Mouse (Mus musculus) hindbrain, embryonic 15.5 days (tissue): Measurements from ENCODE around the gene Rgl1. TPM values are rescaled to one million over a fixed set of nuclear protein-coding genes. Genes with fewer than 3 reads are reported as not detected.

ENCODE experiments used
- ATAC-seq: fragments of 200-750 bp; cut with Nextera tagmentation; 2 replicates; pipeline ENCODE4 v1.8.0; 2017; ENCODE audit warnings: low read depth, moderate number of reproducible peaks, moderate TSS enrichment; ENCODE audit not compliant: low FRiP score
- H3K27ac ChIP-seq: fragments of 300-500 bp; sonication (generic); replicated peaks from 2 replicates; pipeline ENCODE4 v1.5.1; 2015; ENCODE audit warnings: mild to moderate bottlenecking, inconsistent platforms
- H3K27me3 ChIP-seq: fragments of 300-500 bp; sonication (generic); 2 replicates; pipeline ENCODE4 v1.6.1; 2015; ENCODE audit warnings: control low read depth, inconsistent platforms
- H3K36me3 ChIP-seq: fragments of 300-500 bp; sonication (generic); 2 replicates; pipeline ENCODE4 v1.6.1; 2015; ENCODE audit warnings: control low read depth, inconsistent platforms
- H3K4me1 ChIP-seq: fragments of 300-500 bp; sonication (generic); replicated peaks from 2 replicates; pipeline ENCODE4 v1.6.1; 2015; ENCODE audit warnings: control low read depth, inconsistent platforms
- H3K4me2 ChIP-seq: fragments of 300-500 bp; sonication (generic); 2 replicates; pipeline ENCODE4 v1.6.1; 2015; ENCODE audit warnings: moderate library complexity, mild to moderate bottlenecking, inconsistent platforms
- H3K4me3 ChIP-seq: fragments of 300-500 bp; sonication (generic); 2 replicates; pipeline ENCODE4 v1.5.1; 2015; ENCODE audit warnings: mild to moderate bottlenecking, inconsistent platforms
- H3K9ac ChIP-seq: fragments of 300-500 bp; sonication (generic); 2 replicates; pipeline ENCODE4 v1.6.1; 2015; ENCODE audit warnings: inconsistent platforms
- H3K9me3 ChIP-seq: fragments of 300-500 bp; sonication (generic); 2 replicates; pipeline ENCODE4 v1.6.1; 2016; ENCODE audit warnings: control low read depth, inconsistent platforms
- WGBS: fragments of 180-500 bp; shearing (Covaris S2); methylation state at CpG from one replicate; pipeline ENCODE4 v1.1.7; 2015; 5-methylcytosine and 5-hydroxymethylcytosine counted together
- polyA plus RNA-seq: library from polyadenylated mRNA; unstranded; fragments of >200 nt; fragmentation: Nextera tagmentation; extraction: Ambion mirVana; gene quantifications from 2 replicates; pipeline ENCODE4 v1.2.1, GENCODE M21; 2015

The Rgl1 gene
- polyA plus RNA-seq, 1 experiment from 2014 or later = 18.9 TPM

DNA sequence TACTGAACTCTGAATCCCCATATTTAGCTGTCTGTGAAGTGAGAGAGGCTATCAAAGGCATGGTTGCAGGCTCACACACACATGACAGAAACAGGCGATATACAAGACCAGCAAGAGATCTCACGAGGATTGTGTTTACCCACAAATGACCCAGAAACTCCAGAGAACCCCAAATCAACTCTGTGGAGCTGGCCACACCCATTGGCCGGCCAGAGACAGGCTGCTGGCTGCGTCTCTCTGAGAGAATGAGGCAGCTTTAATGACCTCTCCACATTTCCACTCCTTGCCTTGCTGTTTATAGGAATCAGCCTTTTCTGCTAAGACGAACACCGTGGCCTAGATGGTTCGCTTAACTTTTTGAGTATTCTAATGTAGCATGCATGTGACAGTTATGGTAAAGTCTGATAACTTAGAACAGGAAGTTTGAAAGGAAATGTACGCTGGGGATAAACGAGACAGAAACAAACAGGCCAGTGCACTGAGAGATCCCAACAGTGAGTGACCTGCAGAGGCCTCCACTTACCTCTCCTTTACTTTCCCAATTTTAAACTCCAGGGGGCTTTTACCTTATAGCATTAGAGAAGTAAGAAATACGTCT lies 148.3 kb downstream of the Rgl1 start:
- ATAC-seq = no peak
- WGBS = 84% methylated on average over 10 of the region's 10 CpGs

DNA sequence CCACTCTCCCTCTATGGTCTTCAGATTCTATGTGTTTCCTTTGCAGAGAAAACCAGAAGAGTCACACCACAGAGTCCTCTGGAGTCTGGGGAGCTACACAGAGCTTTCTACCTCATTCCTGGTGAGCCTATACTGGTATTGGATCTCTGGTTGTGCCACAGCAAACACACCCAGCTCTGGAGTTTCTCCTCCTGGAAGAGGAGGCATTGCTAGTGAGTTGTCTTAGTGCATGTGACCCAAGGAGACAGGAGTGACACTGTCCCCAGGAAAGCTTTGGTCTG lies 149.4 kb downstream of the Rgl1 start:
- H3K4me3 ChIP-seq = no peak overlapping the region
- no peak for ATAC-seq
- no peak overlapping the region for H3K4me2 ChIP-seq
- H3K4me1 ChIP-seq = 0 out of 2 replicates have a peak, but pooled peaks cover 6% of the 10 kb centered on the region
- H3K36me3 ChIP-seq = no peaks in the 10 kb centered on the region
- no peaks in the 10 kb centered on the region for H3K27me3 ChIP-seq
- H3K27ac ChIP-seq = no peak overlapping the region
- H3K9me3 ChIP-seq = no peaks in the 10 kb centered on the region
- H3K9ac ChIP-seq = no peak overlapping the region

More for the DNA sequence above, 148.3 kb downstream of the Rgl1 start:
- Histone ChIP-seq H3K36me3 (no peaks in the 10 kb centered on the region), H3K4me3 (no peak overlapping the region), H3K9ac (no peak overlapping the region), H3K9me3 (no peaks in the 10 kb centered on the region), H3K27ac (no peak overlapping the region), H3K4me1 (0 out of 2 replicates have a peak, but pooled peaks cover 8% of the 10 kb centered on the region), H3K4me2 (no peak overlapping the region), H3K27me3 (no peaks in the 10 kb centered on the region)

GRCm38 (mm10) chr1:152615987-152616776 lies 150.0 kb downstream of the Rgl1 start:
- Histone ChIP-seq H3K36me3 (no peaks in the 10 kb centered on the region), H3K4me1 (0 out of 2 replicates have a peak, but pooled peaks cover 6% of the 10 kb centered on the region), H3K27ac (no peak overlapping the region), H3K4me2 (no peak overlapping the region), H3K9me3 (no peaks in the 10 kb centered on the region), H3K4me3 (no peak overlapping the region), H3K9ac (no peak overlapping the region), H3K27me3 (no peaks in the 10 kb centered on the region)
- 86% methylated on average over 10 of the region's 10 CpGs for WGBS
- no peak for ATAC-seq

DNA sequence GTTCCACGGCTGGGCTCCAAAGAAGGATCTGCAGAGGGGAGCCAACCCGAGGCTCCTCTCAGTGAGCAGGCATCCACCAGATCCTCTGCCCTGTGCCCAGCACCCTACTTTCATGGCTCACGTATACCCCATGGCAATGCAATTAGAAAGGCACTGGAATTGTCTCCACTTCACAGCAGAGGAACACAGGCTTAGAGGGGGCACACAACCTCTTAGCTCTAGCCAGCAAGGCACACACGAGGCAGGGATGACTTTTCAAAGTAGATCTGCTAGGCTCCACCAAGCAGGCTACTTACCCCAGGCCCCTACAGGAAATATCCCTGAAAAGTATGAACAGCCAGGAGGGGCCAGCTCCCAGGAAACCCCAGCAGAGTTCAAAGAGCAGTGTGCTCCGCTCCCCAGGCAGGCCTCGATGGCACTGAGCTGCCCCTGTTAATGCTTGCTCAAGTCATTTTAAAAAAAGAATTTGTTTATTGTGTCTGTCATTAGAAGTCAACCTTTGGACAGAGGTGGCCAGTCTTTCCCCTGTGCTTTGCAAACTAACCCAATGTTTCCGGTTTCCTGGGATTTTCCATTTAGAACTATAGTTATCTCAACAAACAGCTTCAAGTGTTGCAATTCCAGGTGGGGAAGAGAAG lies 151.3 kb downstream of the Rgl1 start:
- no peak overlapping the region for H3K4me3 ChIP-seq
- no peak for ATAC-seq
- WGBS = 70% methylated on average over 7 of the region's 7 CpGs

DNA sequence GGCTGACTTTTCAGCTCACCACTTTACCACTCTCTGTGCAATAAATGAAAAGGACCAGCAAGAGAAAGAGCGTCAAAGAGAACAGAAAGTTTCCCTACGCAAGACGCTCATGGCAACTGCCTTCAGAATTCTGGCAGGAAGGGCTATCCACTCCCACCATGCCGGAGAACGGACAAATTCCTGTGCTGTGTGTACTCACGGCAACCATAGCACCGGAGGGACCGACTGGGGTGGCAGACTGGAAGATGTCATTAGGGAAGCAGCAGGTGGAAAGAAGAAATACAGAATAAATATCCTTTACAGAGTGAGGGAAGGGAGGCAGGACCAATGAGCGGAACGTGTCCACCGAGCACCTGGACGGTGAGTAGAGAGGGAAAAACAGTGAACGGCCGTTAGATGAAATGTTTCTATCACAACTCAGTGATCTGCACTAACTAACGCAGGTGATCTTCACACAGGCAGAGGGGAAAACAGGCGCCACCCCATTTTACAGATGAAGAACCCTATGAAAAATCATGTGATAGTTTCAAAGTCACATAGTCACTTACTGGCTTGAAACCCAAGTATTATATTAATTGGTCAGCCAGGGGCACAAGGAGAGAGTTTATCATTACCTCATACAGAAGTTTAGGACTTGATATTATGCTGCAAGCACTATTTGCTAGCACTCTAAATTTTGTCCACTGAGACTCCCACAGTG lies 152.8 kb downstream of the Rgl1 start:
- WGBS = 69% methylated on average over 16 of the region's 16 CpGs
- Histone ChIP-seq H3K27me3 (no peaks in the 10 kb centered on the region), H3K36me3 (no peaks in the 10 kb centered on the region), H3K4me3 (no peak overlapping the region), H3K4me1 (peaks cover 6% of the 10 kb centered on the region; the same call in 1 of the 2 replicates), H3K27ac (no peak overlapping the region), H3K9ac (no peak overlapping the region), H3K9me3 (no peaks in the 10 kb centered on the region), H3K4me2 (no peak overlapping the region)
- ATAC-seq = no peak

More for the DNA sequence above, 151.3 kb downstream of the Rgl1 start:
- no peak overlapping the region for H3K4me2 ChIP-seq
- H3K27ac ChIP-seq = no peak overlapping the region
- H3K27me3 ChIP-seq = no peaks in the 10 kb centered on the region
- no peak overlapping the region for H3K9ac ChIP-seq
- 0 out of 2 replicates have a peak, but pooled peaks cover 6% of the 10 kb centered on the region for H3K4me1 ChIP-seq
- no peaks in the 10 kb centered on the region for H3K9me3 ChIP-seq
- no peaks in the 10 kb centered on the region for H3K36me3 ChIP-seq

GRCm38 (mm10) chr1:152612535-152613157 lies 153.5 kb downstream of the Rgl1 start:
- H3K27me3 ChIP-seq = no peaks in the 10 kb centered on the region
- H3K36me3 ChIP-seq = no peaks in the 10 kb centered on the region
- 66% methylated on average over 12 of the region's 12 CpGs for WGBS
- no peak overlapping the region for H3K9ac ChIP-seq
- H3K9me3 ChIP-seq = no peaks in the 10 kb centered on the region
- H3K4me3 ChIP-seq = no peak overlapping the region
- H3K4me1 ChIP-seq = peaks cover 8% of the 10 kb centered on the region; the same call in 1 of the 2 replicates
- ATAC-seq = no peak
- H3K4me2 ChIP-seq = no peak overlapping the region
- H3K27ac ChIP-seq = no peak overlapping the region

GRCm38 (mm10) chr1:152609547-152609946 lies 156.6 kb downstream of the Rgl1 start:
- no peak for ATAC-seq

DNA sequence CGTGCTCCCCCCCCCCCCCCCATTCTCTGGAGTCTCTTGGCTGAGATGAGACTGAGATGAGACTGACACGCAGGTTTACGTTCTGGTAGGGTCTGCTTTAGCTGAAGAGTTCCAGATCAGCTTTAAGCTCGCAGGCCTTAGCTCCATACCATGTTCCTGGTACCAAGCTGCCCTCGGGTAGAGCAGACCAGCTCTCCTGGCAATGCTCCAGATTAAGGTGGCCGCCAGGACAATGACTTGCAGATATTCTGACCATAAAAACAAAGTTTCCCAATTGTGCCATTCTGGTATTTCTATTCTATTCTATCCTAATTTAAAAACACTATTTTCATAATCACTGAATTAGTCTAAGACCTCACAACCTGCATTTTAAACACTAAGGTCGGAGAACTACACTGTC lies 157.1 kb downstream of the Rgl1 start:
- no peak overlapping the region for H3K27ac ChIP-seq
- 81% methylated on average over 7 of the region's 7 CpGs for WGBS
- no peak overlapping the region for H3K9ac ChIP-seq
- H3K36me3 ChIP-seq = no peaks in the 10 kb centered on the region
- no peaks in the 10 kb centered on the region for H3K27me3 ChIP-seq
- no peak overlapping the region for H3K4me2 ChIP-seq
- no peak for ATAC-seq
- H3K4me3 ChIP-seq = no peak overlapping the region
- peaks cover 19% of the 10 kb centered on the region for H3K4me1 ChIP-seq
- no peaks in the 10 kb centered on the region for H3K9me3 ChIP-seq

More at GRCm38 (mm10) chr1:152609547-152609946, 156.6 kb downstream of the Rgl1 start:
- 55% methylated on average over 10 of the region's 10 CpGs for WGBS
- no peaks in the 10 kb centered on the region for H3K9me3 ChIP-seq
- no peak overlapping the region for H3K4me3 ChIP-seq
- H3K9ac ChIP-seq = no peak overlapping the region
- H3K4me1 ChIP-seq = peaks cover 19% of the 10 kb centered on the region
- no peaks in the 10 kb centered on the region for H3K27me3 ChIP-seq
- H3K4me2 ChIP-seq = no peak overlapping the region
- no peak overlapping the region for H3K27ac ChIP-seq
- H3K36me3 ChIP-seq = no peaks in the 10 kb centered on the region

DNA sequence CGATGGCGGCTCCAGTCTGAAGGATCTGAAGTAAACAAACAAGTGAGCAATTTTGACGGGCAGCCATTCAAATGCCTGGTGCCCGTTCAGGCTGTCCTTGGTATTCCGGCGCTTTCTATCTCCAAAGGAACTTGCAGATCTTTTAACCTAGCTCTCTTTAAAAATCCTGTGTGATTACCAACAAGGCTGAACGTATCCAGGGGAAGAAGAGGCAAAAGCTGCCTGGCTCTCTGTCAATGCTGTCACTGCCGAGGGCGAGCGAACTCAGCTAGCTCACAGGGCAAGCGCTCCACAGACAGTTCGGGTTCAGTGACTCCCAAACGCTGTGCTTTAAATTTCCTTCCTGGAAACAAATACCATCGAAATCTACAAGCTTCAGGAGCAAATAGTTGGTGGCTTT lies 158.4 kb downstream of the Rgl1 start:
- ATAC-seq = no peak
- H3K27ac ChIP-seq = no peak overlapping the region
- H3K27me3 ChIP-seq = no peaks in the 10 kb centered on the region
- H3K4me2 ChIP-seq = no peak overlapping the region
- no peak overlapping the region for H3K4me3 ChIP-seq
- H3K36me3 ChIP-seq = no peaks in the 10 kb centered on the region
- no peak overlapping the region for H3K9ac ChIP-seq
- 65% methylated on average over 14 of the region's 14 CpGs for WGBS
- peaks cover 19% of the 10 kb centered on the region for H3K4me1 ChIP-seq
- no peaks in the 10 kb centered on the region for H3K9me3 ChIP-seq

DNA sequence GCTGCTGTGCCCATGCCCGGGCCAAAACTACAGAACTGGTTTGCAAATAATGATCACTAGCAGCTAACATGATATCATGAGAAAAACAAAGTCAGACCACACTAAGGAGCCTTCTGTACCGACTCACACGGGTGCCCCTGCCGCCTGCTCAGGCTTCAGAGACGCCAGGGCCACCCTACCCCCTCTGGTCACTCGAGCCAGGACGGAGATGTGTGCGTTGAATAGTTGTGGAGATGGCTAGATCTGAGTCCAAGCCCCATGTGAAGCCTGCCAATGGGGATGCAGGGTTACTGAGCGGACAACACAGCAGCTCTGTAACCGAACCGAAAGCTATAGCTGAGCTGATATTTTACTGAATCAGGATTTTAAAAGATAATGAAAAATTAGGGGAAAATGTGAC lies 159.4 kb downstream of the Rgl1 start:
- no peaks in the 10 kb centered on the region for H3K36me3 ChIP-seq
- peaks cover 13% of the 10 kb centered on the region for H3K4me1 ChIP-seq
- H3K4me3 ChIP-seq = no peak overlapping the region
- H3K4me2 ChIP-seq = no peak overlapping the region
- ATAC-seq = no peak
- no peak overlapping the region for H3K27ac ChIP-seq
- H3K9me3 ChIP-seq = no peaks in the 10 kb centered on the region
- 88% methylated on average over 11 of the region's 11 CpGs for WGBS
- no peak overlapping the region for H3K9ac ChIP-seq
- no peaks in the 10 kb centered on the region for H3K27me3 ChIP-seq

- Histone ChIP-seq H3K4me3 (no peak overlapping the region), H3K9ac (no peak overlapping the region), H3K9me3 (no peaks in the 10 kb centered on the region), H3K36me3 (no peaks in the 10 kb centered on the region), H3K27ac (no peak overlapping the region), H3K4me2 (no peak overlapping the region), H3K4me1 (peaks cover 13% of the 10 kb centered on the region), H3K27me3 (no peaks in the 10 kb centered on the region)
- WGBS = 73% methylated on average over 5 of the region's 5 CpGs
- ATAC-seq = no peak
Measured at GRCm38 (mm10) chr1:152605895-152606625, 160.1 kb downstream of the Rgl1 start.
